Mouse (Mus musculus) left cerebral cortex, postnatal 14 days (tissue): ENCODE data around the gene Cmtm5. TPM values are rescaled to one million over a fixed set of nuclear protein-coding genes. Genes with fewer than 3 reads are reported as not detected.
"Not testable (repeated sequence)": the region's sequence is repeated elsewhere in the genome, so short reads cannot be mapped to it uniquely, and the experiment has no call there.

Source experiments
- DNase-seq, 2 experiments: peaks; one replicate each; pipeline ENCODE4 v3.0.0; 2021 to 2022; ENCODE audit warnings: low spot score in 2 of 2, mixed read lengths in 1 of 2
- intact Hi-C: fragments of 180-260 bp; cut with DNase I; formaldehyde crosslinking; loops from one replicate; pipeline ENCODE4 v1.15.1; 2025
- total RNA-seq, 2 experiments: library from RNA; stranded (reverse); gene quantifications; 2 replicates each; pipeline ENCODE4 v1.2.3; 2021

Gene Cmtm5
- total RNA-seq, 2 experiments from 2014 or later: 38.2 to 40.8 TPM

GRCm38 (mm10) chr14:54953664-54954206, 17.7 kb downstream of the Cmtm5 start:
- DNase-seq: no peak
- intact Hi-C loops: loop anchor here (5.0 kb wide), 1 partner anchor 39 kb away; the partner anchor contains the start of gene Myh7

- no peak for DNase-seq
- intact Hi-C loops: loop anchor here (5.0 kb wide), 1 partner anchor 38 kb away; the partner anchor contains the start of gene Myh7
These were observed 18.4 kb downstream of the Cmtm5 start for GRCm38 (mm10) chr14:54954474-54954873.

- no peak for DNase-seq
- intact Hi-C loops: no loop called here
These were observed 19.4 kb downstream of the Cmtm5 start for GRCm38 (mm10) chr14:54955481-54955880.

GRCm38 (mm10) chr14:54956533-54956932, 20.5 kb downstream of the Cmtm5 start:
- intact Hi-C loops: no loop called here
- DNase-seq: no peak

- DNase-seq: no peak
- intact Hi-C loops: no loop called here
These were observed 22.4 kb downstream of the Cmtm5 start for GRCm38 (mm10) chr14:54958503-54958902.

- intact Hi-C loops: no loop called here
- DNase-seq: no peak
These were observed 23.1 kb downstream of the Cmtm5 start for GRCm38 (mm10) chr14:54959197-54959596.

GRCm38 (mm10) chr14:54959853-54960613, 24.0 kb downstream of the Cmtm5 start:
- DNase-seq, intact Hi-C loops: not testable (repeated sequence)

GRCm38 (mm10) chr14:54960769-54961168, 24.7 kb downstream of the Cmtm5 start:
- intact Hi-C loops: no loop called here
- DNase-seq: peak; percentile 53 to 68

GRCm38 (mm10) chr14:54961487-54961886, 25.4 kb downstream of the Cmtm5 start:
- intact Hi-C loops: no loop called here
- DNase-seq: no peak

- intact Hi-C loops: no loop called here
These were observed 26.7 kb downstream of the Cmtm5 start for GRCm38 (mm10) chr14:54962714-54963113.

GRCm38 (mm10) chr14:54963727-54964126, 27.7 kb downstream of the Cmtm5 start:
- DNase-seq: no peak
- intact Hi-C loops: no loop called here

More at GRCm38 (mm10) chr14:54962714-54963113, 26.7 kb downstream of the Cmtm5 start:
- DNase-seq: no peak

- intact Hi-C loops: no loop called here
- DNase-seq: no peak
These were observed 29.0 kb downstream of the Cmtm5 start for GRCm38 (mm10) chr14:54965044-54965443.

- DNase-seq: no peak
- intact Hi-C loops: no loop called here
These were observed 29.6 kb downstream of the Cmtm5 start for GRCm38 (mm10) chr14:54965631-54966030.

- no peak for DNase-seq
- intact Hi-C loops: no loop called here
These were observed 30.4 kb downstream of the Cmtm5 start, which contains the start of gene Myh6 for GRCm38 (mm10) chr14:54966320-54966977. Myh6 (minus strand) TSS chr14:54966927.

- no peak for DNase-seq
- intact Hi-C loops: no loop called here
These were observed 31.8 kb downstream of the Cmtm5 start for GRCm38 (mm10) chr14:54967874-54968273.

GRCm38 (mm10) chr14:54968344-54968743, 32.3 kb downstream of the Cmtm5 start:
- intact Hi-C loops: no loop called here
- DNase-seq: no peak

GRCm38 (mm10) chr14:54972786-54973185, 36.7 kb downstream of the Cmtm5 start:
- intact Hi-C loops, DNase-seq: not testable (repeated sequence)

- intact Hi-C loops: no loop called here
- DNase-seq: peak; percentile 52 to 75
These were observed 38.2 kb downstream of the Cmtm5 start for GRCm38 (mm10) chr14:54974068-54974791.

- intact Hi-C loops: no loop called here
- DNase-seq: no peak
These were observed 40.6 kb downstream of the Cmtm5 start, which contains the start of gene Gm17428 for GRCm38 (mm10) chr14:54976633-54977032. Gm17428 (plus strand) TSS chr14:54976933.

GRCm38 (mm10) chr14:54978664-54979063, 42.6 kb downstream of the Cmtm5 start:
- no peak for DNase-seq
- intact Hi-C loops: no loop called here
